Mouse (Mus musculus) adrenal gland, postnatal 25 days (tissue): ENCODE measurements at regions not wholly inside any gene's neighbourhood (a gene's known extent, or its start where the extent isn't known, plus 50 kb on each side); places are given as distances from the start of the nearest gene placed in this dataset.

Experiments used
- DNase-seq: peaks from one replicate; pipeline ENCODE4 v3.0.0; 2021; ENCODE audit warnings: mixed read lengths

GRCm38 (mm10) chr9:102449366-102449765 lies 56.2 kb upstream of the Ky start:
- no peak for DNase-seq

GRCm38 (mm10) chr9:102446066-102446465 lies 59.5 kb upstream of the Ky start:
- no peak for DNase-seq

- DNase-seq: no peak
Observed at GRCm38 (mm10) chr9:102442198-102442842, 63.2 kb upstream of the Ky start.

- DNase-seq: no peak
Observed at GRCm38 (mm10) chr9:102437641-102438040, 67.9 kb upstream of the Ky start.

GRCm38 (mm10) chr9:102436378-102436777 lies 69.2 kb upstream of the Ky start:
- no peak for DNase-seq

GRCm38 (mm10) chr9:102428031-102428430 lies 73.5 kb upstream of the Ephb1 start:
- DNase-seq: no peak

- DNase-seq: no peak
Observed at GRCm38 (mm10) chr9:102424672-102425345, 70.3 kb upstream of the Ephb1 start.

GRCm38 (mm10) chr9:102423919-102424671 lies 69.6 kb upstream of the Ephb1 start:
- DNase-seq: peak; percentile 19

- no peak for DNase-seq
Observed at GRCm38 (mm10) chr9:102423465-102423918, 69.0 kb upstream of the Ephb1 start.

- DNase-seq: no peak
Observed at GRCm38 (mm10) chr9:102421826-102422225, 67.3 kb upstream of the Ephb1 start.

GRCm38 (mm10) chr9:102420196-102420595 lies 65.7 kb upstream of the Ephb1 start:
- DNase-seq: no peak

GRCm38 (mm10) chr9:102413631-102414030 lies 59.1 kb upstream of the Ephb1 start:
- DNase-seq: no peak

GRCm38 (mm10) chr9:102410666-102411065 lies 56.2 kb upstream of the Ephb1 start:
- DNase-seq: no peak

- DNase-seq: no peak
Observed at GRCm38 (mm10) chr9:102406017-102406416, 51.5 kb upstream of the Ephb1 start.
